Mouse (Mus musculus) embryo, embryonic 10.5 days (tissue): ENCODE measurements around the gene Hnrnpf.

Experiments
- DNase-seq: peaks from one replicate; pipeline ENCODE4 v3.0.0-alpha.2; 2015; ENCODE audit warnings: low spot score

Hnrnpf gene

DNA sequence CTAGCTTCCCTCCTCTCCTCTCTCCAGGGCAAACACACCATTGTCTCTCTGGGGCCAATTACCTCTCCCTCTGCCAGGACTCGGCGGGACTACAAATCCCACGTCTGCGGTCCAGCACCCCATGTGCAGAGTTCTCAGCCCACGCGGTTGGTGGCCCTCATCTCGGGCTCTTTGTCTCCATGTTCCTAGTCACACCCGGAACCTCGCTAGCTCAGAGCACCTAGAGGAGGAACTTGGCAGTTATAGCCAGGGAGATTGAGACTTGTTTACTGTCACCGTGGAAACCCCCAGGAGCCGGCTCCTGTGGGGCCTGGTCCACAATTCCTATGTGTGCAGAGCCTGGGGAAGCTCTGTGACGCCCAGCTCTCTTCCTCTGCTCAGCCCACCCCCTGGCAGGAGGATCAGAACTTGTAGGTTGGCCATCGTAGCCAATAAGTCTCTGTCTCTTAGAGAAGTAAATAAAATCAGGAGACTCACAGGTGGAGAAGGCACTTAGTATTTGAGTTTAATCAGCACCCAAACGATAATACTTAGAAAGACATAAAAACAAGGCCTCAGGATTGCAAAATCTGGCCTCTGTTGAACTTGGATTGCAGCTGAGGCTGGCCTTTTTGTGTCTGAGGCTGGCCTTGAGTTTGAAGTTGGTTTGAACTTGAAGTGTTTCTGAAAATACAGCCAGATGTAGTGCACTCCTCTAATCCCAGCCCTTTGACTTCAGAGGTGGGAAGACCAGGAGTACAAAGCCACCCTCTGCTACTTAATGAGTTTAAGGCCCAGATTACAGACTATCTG is 8.6 kb upstream of the Hnrnpf start:
- no peak for DNase-seq

DNA sequence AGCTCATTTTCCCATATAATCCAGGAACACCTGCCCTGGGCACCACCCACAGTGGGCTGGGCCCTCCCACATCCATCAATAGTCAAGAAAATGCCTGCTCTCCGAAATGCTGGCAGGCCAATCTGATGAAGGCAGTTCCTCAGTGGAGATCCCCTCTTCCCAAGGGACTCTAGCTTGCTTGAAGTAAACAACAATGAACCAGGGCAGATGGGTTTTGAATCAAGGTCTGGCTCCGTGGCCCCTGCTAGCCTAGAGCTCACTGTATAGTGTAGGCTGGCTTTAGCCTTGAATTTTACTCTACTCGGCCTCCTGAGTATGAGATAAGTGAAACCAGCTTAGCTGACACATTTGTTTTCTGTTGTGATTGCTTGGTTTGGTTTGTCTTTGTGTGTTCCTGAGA is 7.7 kb upstream of the Hnrnpf start:
- no peak for DNase-seq

- no peak for DNase-seq
Measured at GRCm38 (mm10) chr6:117893435-117893834, 6.7 kb upstream of the Hnrnpf start.

DNA sequence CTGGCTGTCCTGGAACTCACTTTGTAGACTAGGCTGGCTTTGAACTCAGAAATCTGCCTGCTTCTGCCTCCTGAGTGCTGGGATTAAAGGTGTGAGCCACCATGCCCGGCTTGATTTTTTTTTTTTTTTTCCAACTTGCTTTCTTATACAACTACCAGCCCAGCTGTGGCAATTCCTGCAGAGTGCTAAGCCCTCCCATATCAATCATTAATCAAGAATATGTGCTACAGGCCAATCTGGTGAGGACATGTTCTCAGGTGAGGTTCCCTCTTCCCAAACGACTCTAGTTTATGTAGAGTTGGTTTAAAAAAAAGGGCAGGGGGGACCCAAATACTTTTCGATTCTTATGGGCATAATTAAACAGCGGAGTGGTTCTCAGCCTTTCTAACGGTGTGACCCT is 2.3 kb upstream of the Hnrnpf start:
- no peak for DNase-seq

DNA sequence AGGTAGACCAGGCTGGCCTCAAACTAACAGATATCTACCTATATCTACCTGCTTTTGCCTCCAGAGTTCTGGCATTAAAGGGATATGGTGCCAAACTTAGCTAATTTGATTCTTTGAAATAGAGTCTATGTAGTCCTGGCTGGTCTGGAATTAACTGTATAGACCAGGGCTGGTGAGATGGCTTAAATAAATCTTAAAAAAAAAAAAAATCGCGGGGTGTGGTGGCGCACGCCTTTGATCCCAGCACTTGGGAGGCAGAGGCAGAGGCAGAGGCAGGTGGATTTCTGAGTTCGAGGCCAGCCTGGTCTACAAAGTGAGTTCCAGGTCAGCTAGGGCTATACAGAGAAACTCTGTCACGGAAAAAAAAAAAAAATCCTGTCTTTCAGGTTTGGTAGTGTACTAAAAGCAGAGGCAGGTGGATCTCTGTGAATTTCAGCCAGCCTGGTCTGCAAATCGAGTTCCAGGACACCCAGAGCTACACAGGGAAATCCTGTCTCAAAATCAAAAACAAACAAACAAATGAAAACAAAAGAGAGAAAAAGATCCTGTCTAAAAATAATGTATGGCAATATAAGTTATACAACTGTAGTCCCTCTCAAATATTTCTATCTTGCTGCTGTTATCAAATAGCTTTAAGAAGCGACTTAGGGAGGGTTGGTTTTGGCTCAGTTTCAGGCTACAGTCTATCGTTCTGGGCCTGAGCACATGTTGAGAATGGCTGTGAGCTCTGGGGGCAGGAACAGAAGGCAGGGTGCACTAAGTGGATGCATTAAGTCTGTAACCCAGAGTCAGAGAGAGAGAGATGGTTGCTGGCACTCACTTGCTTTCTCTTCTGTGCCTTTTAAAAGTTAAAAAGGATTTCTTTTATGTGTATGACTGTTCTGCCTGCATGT is 1.6 kb downstream of the Hnrnpf start:
- DNase-seq = no peak

- DNase-seq = no peak
Measured at GRCm38 (mm10) chr6:117902556-117902955, 2.4 kb downstream of the Hnrnpf start.

- DNase-seq = no peak
Measured at GRCm38 (mm10) chr6:117903836-117904235, 3.7 kb downstream of the Hnrnpf start.

DNA sequence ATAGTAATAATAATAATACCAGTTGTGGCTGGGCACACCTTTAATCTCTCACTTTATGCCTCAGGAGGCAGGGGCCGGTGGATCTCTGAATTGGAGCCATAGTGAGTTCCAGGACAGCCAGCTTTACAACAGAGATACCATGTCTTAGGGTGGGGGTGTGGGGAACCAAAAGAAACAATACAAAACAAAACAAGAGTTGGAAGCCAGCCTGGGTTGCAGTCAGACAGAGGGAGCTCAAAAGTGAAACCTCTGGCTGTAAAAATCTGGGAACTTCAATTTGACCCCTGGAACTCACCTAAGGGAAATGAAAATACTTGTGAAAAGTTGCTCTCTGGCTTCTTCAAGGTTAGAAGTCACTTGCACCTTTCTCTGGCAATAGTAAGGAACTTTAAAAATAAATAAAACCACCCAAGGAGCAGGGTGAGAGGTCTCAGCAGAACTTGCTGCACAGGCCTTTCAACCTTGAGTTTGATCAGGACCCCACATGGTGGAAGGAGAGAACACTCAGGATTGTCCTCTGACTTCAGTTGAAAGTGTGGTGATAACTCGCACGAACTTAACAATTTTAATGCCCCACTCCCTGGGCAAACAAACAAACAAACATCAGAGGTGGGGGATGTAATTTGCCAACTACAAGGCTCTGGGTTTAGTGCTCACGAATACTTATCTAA is 5.3 kb downstream of the Hnrnpf start:
- DNase-seq = peak; percentile 44

GRCm38 (mm10) chr6:117906015-117906531 is 5.9 kb downstream of the Hnrnpf start:
- DNase-seq = peak; percentile 73

DNA sequence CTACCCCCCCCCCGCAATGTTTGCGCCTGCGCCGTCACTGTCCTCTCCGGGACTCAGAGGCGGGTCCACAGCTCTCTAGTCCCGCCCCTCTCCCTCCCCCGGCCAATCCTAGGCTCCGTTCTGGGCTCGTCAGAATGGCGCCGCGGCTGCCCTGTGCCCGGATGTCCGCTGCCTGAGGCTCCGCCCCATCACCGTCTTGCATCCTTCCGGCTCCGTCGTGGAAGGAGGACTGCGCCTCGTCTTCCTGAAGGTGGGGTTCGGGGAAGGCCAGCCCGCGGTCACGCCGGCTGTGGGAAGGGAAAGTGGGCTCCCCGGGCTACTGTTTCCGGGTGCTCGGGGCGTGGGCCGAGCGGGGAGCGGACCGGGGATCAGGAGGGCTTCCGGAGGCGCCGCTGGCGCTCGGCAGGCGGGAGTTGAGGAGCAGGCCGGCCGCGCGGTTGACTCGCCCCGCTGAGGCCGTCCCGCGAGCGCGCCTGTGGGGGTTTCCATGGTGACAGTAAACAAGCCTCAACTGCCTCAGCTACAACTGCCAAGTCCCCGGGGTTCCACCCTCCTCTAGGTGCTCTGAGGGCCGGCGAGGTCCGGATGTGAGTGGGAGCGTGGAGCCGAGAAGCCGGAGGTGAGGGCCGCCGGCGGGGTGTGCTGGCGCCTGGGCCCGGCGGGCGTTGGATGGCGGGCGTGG is 6.6 kb downstream of the Hnrnpf start:
- DNase-seq = peak; percentile 99

DNA sequence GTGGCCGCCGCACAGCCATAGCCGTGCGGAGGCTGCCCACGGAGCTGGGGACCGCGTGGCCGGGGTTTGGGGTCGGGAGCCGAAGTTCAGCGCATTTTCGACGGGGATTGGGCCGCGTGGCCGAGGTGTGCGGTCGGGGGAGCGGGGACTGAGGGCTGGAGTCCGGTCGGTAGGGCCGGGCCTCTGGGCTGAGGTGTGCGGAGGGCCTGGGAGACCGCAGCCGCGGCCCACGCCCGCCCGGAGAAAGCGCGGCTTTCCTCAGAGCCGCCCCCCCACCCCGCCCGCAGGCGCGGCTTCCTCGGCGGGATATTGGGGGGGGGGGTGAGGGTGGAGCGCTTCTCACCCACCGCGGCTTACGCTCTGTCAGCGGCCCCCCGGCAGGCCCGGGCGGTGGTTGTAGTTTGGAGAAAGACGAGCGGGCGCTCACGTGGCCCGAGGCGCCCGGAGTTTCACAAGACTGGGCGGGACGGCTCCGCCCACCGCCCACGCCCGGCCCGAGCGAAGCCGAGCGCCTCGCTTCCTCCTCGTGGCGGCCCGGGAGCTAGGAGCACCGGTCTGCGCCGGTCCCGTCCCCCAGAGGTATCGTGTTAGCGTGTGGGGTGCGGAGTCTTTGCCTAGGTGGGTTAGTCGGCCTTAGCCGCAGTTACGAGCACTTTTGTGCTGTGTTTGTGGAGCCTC is 7.3 kb downstream of the Hnrnpf start:
- DNase-seq = peak; percentile 92

DNA sequence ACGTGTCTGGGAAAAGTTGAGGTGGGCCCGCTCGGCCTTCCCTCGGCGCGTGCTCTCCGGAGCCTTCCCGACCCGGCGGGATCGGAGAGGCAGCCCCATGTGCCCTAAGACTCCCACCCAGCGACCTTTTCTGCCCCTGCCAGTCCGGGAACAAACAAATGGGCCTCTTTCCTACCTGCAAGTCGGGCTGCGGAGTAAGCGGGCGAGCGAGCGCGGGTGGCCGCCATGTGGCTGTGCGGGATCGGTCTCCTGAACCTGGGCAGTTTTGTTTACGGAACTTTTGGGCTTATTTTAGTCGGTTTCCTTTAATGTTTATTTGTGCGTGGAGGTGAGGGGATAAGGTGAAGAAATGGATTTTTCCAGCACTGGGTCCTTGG is 7.8 kb downstream of the Hnrnpf start:
- DNase-seq = no peak

DNA sequence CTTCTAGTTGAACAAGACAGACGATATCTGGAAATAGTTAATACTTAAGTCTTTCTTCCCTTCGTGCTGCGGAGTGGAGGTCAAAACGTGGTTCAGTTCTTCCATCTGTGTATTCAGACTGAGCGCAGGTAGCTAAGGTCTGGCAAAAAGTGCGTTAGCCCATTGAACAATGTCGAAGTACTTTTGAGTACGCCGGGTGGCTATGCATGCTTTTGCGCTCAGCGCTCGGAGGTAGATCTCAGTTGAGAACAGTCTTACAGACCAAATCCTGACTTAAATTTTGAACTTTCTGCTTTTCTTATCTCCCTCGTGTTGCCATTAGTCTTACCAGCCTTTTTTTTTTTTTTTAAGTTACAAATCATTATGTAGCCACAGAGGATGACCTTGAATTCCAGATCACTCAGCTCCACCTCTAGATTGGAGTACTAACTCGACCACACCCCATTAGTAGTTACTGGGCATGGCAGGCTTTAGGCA is 8.3 kb downstream of the Hnrnpf start:
- peak; percentile 45 for DNase-seq

- no peak for DNase-seq
Measured at GRCm38 (mm10) chr6:117910120-117910661, 10.1 kb downstream of the Hnrnpf start.

DNA sequence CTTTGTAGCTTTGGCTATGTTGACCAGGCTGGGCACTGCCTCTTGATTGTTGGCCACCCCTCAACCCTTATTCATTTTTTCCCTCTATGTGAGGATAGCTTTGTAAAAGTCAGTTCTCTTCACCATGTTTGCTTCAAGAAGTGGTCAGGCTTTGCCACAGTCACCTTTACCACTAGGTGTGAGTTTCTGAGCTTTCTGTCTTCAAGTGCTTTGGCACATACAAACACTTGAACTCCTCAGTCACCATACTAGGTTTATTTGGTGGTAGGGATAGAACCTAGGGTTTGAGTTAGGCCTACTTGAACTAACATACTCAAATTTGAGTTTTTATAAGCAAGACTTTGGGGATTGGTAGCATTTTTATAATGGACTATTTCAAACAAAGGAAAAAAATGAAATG is 14.4 kb downstream of the Hnrnpf start:
- DNase-seq = no peak

DNA sequence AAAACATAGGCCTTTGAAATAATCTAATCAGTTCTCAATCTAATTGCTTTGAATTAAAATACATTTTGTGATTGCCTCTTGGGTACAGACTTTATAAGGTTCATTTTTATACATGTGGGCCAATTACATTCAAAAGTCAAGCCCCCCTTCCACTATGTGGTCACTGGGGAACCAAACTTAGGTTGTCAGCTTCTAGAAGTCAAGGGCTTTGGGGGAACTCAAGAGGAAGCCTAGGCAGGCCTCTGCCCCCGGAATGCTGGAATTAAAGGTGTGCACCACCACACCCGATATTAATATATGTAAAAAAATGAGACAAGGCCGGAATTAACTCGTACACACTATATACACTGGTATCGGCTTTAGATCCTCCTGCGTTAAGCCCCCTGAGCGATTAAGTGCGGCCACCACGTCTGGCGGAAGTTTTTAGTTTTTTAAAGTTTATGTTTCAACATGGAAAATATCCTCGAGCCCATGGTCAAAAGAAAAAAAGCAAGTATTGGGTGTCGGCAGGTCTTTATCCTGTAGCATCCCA is 16.1 kb downstream of the Hnrnpf start:
- DNase-seq = no peak

- DNase-seq = peak; percentile 87
Measured at GRCm38 (mm10) chr6:117916737-117917426, 16.8 kb downstream of the Hnrnpf start.

GRCm38 (mm10) chr6:117917576-117917975 is 17.5 kb downstream of the Hnrnpf start:
- peak; percentile 80 for DNase-seq

DNA sequence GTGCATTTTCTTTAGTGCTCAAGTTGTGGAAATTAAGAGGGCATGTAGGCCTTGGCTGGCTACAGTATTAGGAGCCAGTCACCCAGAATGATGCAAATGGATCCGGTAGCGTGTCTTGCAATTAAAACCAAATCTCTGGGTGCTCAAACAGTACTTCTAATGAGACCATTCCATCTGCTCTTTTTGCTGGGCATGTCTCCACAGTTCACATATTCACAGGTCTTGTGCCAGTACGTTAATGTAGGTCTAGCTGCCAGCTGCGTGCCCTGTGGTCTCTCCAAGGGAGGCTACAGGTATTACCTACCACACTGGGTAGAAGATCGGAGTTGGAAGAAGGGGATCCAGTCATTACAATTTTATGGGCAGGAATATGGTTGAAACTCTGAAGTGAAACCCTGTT is 17.9 kb downstream of the Hnrnpf start:
- no peak for DNase-seq
